Mouse (Mus musculus): Measurements from ENCODE around the gene Pfdn6. TPM values are rescaled to one million over a fixed set of nuclear protein-coding genes. Genes with fewer than 3 reads are reported as not detected.

The Pfdn6 gene
- polyA plus RNA-seq, 1 experiment from 2014 or later, result 96.8 TPM

Other genes with a start within 250 kb of the Pfdn6 start
- 51.1 and 54.6 TPM in 2 replicates for gene March2, start 221.7 kb downstream of the Pfdn6 start, polyA plus RNA-seq (2015; fragmentation: Nextera tagmentation; extraction: Ambion mirVana)
- 164 TPM in 2 replicates for gene Rab11b, start 179.8 kb downstream of the Pfdn6 start, polyA plus RNA-seq (2015; fragmentation: Nextera tagmentation; extraction: Ambion mirVana)
- 31.3 and 42.4 TPM in 2 replicates for gene Angptl4, start 158.5 kb downstream of the Pfdn6 start, polyA plus RNA-seq (2015; fragmentation: Nextera tagmentation; extraction: Ambion mirVana)
- 17.1 and 20.3 TPM in 2 replicates for gene Kank3, start 129.8 kb downstream of the Pfdn6 start, polyA plus RNA-seq (2015; fragmentation: Nextera tagmentation; extraction: Ambion mirVana)
- gene Rps28, start 115.8 kb downstream of the Pfdn6 start, polyA plus RNA-seq (2015; fragmentation: Nextera tagmentation; extraction: Ambion mirVana), result 1,008 and 1,055 TPM in 2 replicates
- 497 TPM in 2 replicates for gene Ndufa7, start 115.8 kb downstream of the Pfdn6 start, polyA plus RNA-seq (2015; fragmentation: Nextera tagmentation; extraction: Ambion mirVana)
- gene Cd320, start 97.3 kb downstream of the Pfdn6 start, polyA plus RNA-seq (2015; fragmentation: Nextera tagmentation; extraction: Ambion mirVana), result 32.7 and 38.2 TPM in 2 replicates
- gene Gm7029, start 66.5 kb downstream of the Pfdn6 start, polyA plus RNA-seq (2015; fragmentation: Nextera tagmentation; extraction: Ambion mirVana), result not detected in 2 replicates
- 1.3 and 1.7 TPM in 2 replicates for gene Kifc1, start 49.7 kb downstream of the Pfdn6 start, polyA plus RNA-seq (2015; fragmentation: Nextera tagmentation; extraction: Ambion mirVana)
- gene Platr17, start 35.2 kb downstream of the Pfdn6 start, polyA plus RNA-seq (2015; fragmentation: Nextera tagmentation; extraction: Ambion mirVana), result 1.1 TPM in 2 replicates
- 18.1 and 22.4 TPM in 2 replicates for gene Daxx, start 30.9 kb downstream of the Pfdn6 start, polyA plus RNA-seq (2015; fragmentation: Nextera tagmentation; extraction: Ambion mirVana)
- gene Tapbp, start 24.4 kb downstream of the Pfdn6 start, polyA plus RNA-seq (2015; fragmentation: Nextera tagmentation; extraction: Ambion mirVana), result 63.7 and 72.4 TPM in 2 replicates
- 10.7 and 12.2 TPM in 2 replicates for gene Zbtb22, start 24.4 kb downstream of the Pfdn6 start, polyA plus RNA-seq (2015; fragmentation: Nextera tagmentation; extraction: Ambion mirVana)
- 18.6 and 24.4 TPM in 2 replicates for gene Rgl2, start 10.8 kb downstream of the Pfdn6 start, polyA plus RNA-seq (2015; fragmentation: Nextera tagmentation; extraction: Ambion mirVana)
- 17.1 and 20.2 TPM in 2 replicates for gene Wdr46, start 317 bp upstream of the Pfdn6 start, polyA plus RNA-seq (2015; fragmentation: Nextera tagmentation; extraction: Ambion mirVana)
- 15.0 and 15.2 TPM in 2 replicates for gene B3galt4, start 11.1 kb upstream of the Pfdn6 start, polyA plus RNA-seq (2015; fragmentation: Nextera tagmentation; extraction: Ambion mirVana)
- 24.7 and 26.3 TPM in 2 replicates for gene Vps52, start 15.5 kb upstream of the Pfdn6 start, polyA plus RNA-seq (2015; fragmentation: Nextera tagmentation; extraction: Ambion mirVana)
- 1,740 and 1,781 TPM in 2 replicates for gene Rps18, start 15.7 kb upstream of the Pfdn6 start, polyA plus RNA-seq (2015; fragmentation: Nextera tagmentation; extraction: Ambion mirVana)
- 129 and 130 TPM in 2 replicates for gene H2-K1, start 60.0 kb upstream of the Pfdn6 start, polyA plus RNA-seq (2015; fragmentation: Nextera tagmentation; extraction: Ambion mirVana)
- gene Ring1, start 84.3 kb upstream of the Pfdn6 start, polyA plus RNA-seq (2015; fragmentation: Nextera tagmentation; extraction: Ambion mirVana), result 13.3 and 14.6 TPM in 2 replicates
- gene H2-Ke6, start 87.7 kb upstream of the Pfdn6 start, polyA plus RNA-seq (2015; fragmentation: Nextera tagmentation; extraction: Ambion mirVana), result 37.6 and 42.4 TPM in 2 replicates
- 114 and 118 TPM in 2 replicates for gene Slc39a7, start 91.3 kb upstream of the Pfdn6 start, polyA plus RNA-seq (2015; fragmentation: Nextera tagmentation; extraction: Ambion mirVana)
- gene Rxrb, start 91.5 kb upstream of the Pfdn6 start, polyA plus RNA-seq (2015; fragmentation: Nextera tagmentation; extraction: Ambion mirVana), result 25.0 and 26.9 TPM in 2 replicates
- gene Col11a2, start 99.1 kb upstream of the Pfdn6 start, polyA plus RNA-seq (2015; fragmentation: Nextera tagmentation; extraction: Ambion mirVana), result 0.18 and 0.29 TPM in 2 replicates
- 0.25 and 0.29 TPM in 2 replicates for gene H2-Oa, start 152.0 kb upstream of the Pfdn6 start, polyA plus RNA-seq (2015; fragmentation: Nextera tagmentation; extraction: Ambion mirVana)
- gene H2-DMa, start 179.2 kb upstream of the Pfdn6 start, polyA plus RNA-seq (2015; fragmentation: Nextera tagmentation; extraction: Ambion mirVana), result 9.1 and 9.5 TPM in 2 replicates
- 45.0 and 48.1 TPM in 2 replicates for gene Brd2, start 182.3 kb upstream of the Pfdn6 start, polyA plus RNA-seq (2015; fragmentation: Nextera tagmentation; extraction: Ambion mirVana)
- gene H2-DMb2, start 203.0 kb upstream of the Pfdn6 start, polyA plus RNA-seq (2015; fragmentation: Nextera tagmentation; extraction: Ambion mirVana), result 0.45 and 0.53 TPM in 2 replicates
- 2.1 and 2.6 TPM in 2 replicates for gene H2-DMb1, start 212.7 kb upstream of the Pfdn6 start, polyA plus RNA-seq (2015; fragmentation: Nextera tagmentation; extraction: Ambion mirVana)
- 7.0 and 8.3 TPM in 2 replicates for gene Tap1, start 247.2 kb upstream of the Pfdn6 start, polyA plus RNA-seq (2015; fragmentation: Nextera tagmentation; extraction: Ambion mirVana)
- gene Psmb9, start 247.4 kb upstream of the Pfdn6 start, polyA plus RNA-seq (2015; fragmentation: Nextera tagmentation; extraction: Ambion mirVana), result 11.9 and 12.8 TPM in 2 replicates

All from stomach, postnatal 0 days (tissue).